Mouse (Mus musculus): ENCODE measurements around the gene Bgn. TPM values are rescaled to one million over a fixed set of nuclear protein-coding genes. Genes with fewer than 3 reads are reported as not detected.
"Not testable (repeated sequence)": the region's sequence is repeated elsewhere in the genome, so short reads cannot be mapped to it uniquely, and the experiment has no call there.

Bgn gene
- polyA plus RNA-seq, 1 experiment: 14.2 TPM

- DNase-seq: no peak
- H3K27ac ChIP-seq (ENCODE audit: insufficient read depth, low read length): no peak overlapping the region
- TF ChIP-seq POLR2A (IDR thresholded peaks at IDR 0.05; ENCODE audit: borderline replicate concordance, insufficient read depth, low read length) (no peak), CTCF (IDR thresholded peaks at IDR 0.05; ENCODE audit: borderline replicate concordance, insufficient read depth, low read depth, low read length) (no peak)
- 63% methylated on average over 3 of the region's 3 CpGs for WGBS
- H3K4me3 ChIP-seq (replicated peaks; ENCODE audit: insufficient read depth, low read depth, low read length): no peak overlapping the region
- no peaks in the 10 kb centered on the region for H3K27me3 ChIP-seq (ENCODE audit: control insufficient read depth, insufficient read depth, low read length)
- no peaks in the 10 kb centered on the region for H3K4me1 ChIP-seq (ENCODE audit: control insufficient read depth, insufficient read depth, low read length)
Measured at GRCm38 (mm10) chrX:73490804-73491203, 7.4 kb downstream of the Bgn start.

- WGBS: 2% methylated on average over 2 of the region's 2 CpGs
- not testable (repeated sequence) for H3K4me1 ChIP-seq (ENCODE audit: control insufficient read depth, insufficient read depth, low read length); H3K4me3 ChIP-seq (replicated peaks; ENCODE audit: insufficient read depth, low read depth, low read length); H3K27ac ChIP-seq (ENCODE audit: insufficient read depth, low read length); H3K27me3 ChIP-seq (ENCODE audit: control insufficient read depth, insufficient read depth, low read length)
- peak; percentile 52 to 71 for DNase-seq
- peak; percentile 63; the same call in 1 of the 2 replicates for TF ChIP-seq CTCF (IDR thresholded peaks at IDR 0.05; ENCODE audit: borderline replicate concordance, insufficient read depth, low read depth, low read length)
Measured at GRCm38 (mm10) chrX:73493567-73493966, 10.2 kb downstream of the Bgn start.

- Histone ChIP-seq H3K27ac (ENCODE audit: insufficient read depth, low read length) (no peak overlapping the region), H3K4me1 (ENCODE audit: control insufficient read depth, insufficient read depth, low read length) (peaks cover 3% of the 10 kb centered on the region), H3K4me3 (replicated peaks; ENCODE audit: insufficient read depth, low read depth, low read length) (no peak overlapping the region), H3K27me3 (ENCODE audit: control insufficient read depth, insufficient read depth, low read length) (no peaks in the 10 kb centered on the region)
- TF ChIP-seq CTCF (IDR thresholded peaks at IDR 0.05; ENCODE audit: borderline replicate concordance, insufficient read depth, low read depth, low read length) (no peak), POLR2A (IDR thresholded peaks at IDR 0.05; ENCODE audit: borderline replicate concordance, insufficient read depth, low read length) (no peak)
- WGBS: 41% methylated on average over 4 of the region's 4 CpGs
- no peak for DNase-seq
Measured at GRCm38 (mm10) chrX:73496746-73497145, 13.3 kb downstream of the Bgn start.

- TF ChIP-seq POLR2A (IDR thresholded peaks at IDR 0.05; ENCODE audit: borderline replicate concordance, insufficient read depth, low read length): peak; percentile 21; the same call in 1 of the 2 replicates
- no peak for TF ChIP-seq CTCF (IDR thresholded peaks at IDR 0.05; ENCODE audit: borderline replicate concordance, insufficient read depth, low read depth, low read length)
Measured at GRCm38 (mm10) chrX:73505130-73505735, 21.8 kb downstream of the Bgn start.

GRCm38 (mm10) chrX:73506577-73506976 lies 23.2 kb downstream of the Bgn start:
- DNase-seq: peak; percentile 95 to 96
- WGBS: 10% methylated on average over 4 of the region's 4 CpGs

More at GRCm38 (mm10) chrX:73505130-73505735, 21.8 kb downstream of the Bgn start:
- peak; percentile 60 to 71 for DNase-seq
- Histone ChIP-seq H3K27ac (ENCODE audit: insufficient read depth, low read length) (peak overlapping the region; percentile 99), H3K27me3 (ENCODE audit: control insufficient read depth, insufficient read depth, low read length) (no peaks in the 10 kb centered on the region), H3K4me3 (replicated peaks; ENCODE audit: insufficient read depth, low read depth, low read length) (peak overlapping the region; percentile 86), H3K4me1 (ENCODE audit: control insufficient read depth, insufficient read depth, low read length) (peaks cover 11% of the 10 kb centered on the region)
- WGBS: 19% methylated on average over 5 of the region's 5 CpGs

GRCm38 (mm10) chrX:73509209-73509608 lies 25.8 kb downstream of the Bgn start:
- no peak overlapping the region for H3K4me3 ChIP-seq (replicated peaks; ENCODE audit: insufficient read depth, low read depth, low read length)
- TF ChIP-seq CTCF (IDR thresholded peaks at IDR 0.05; ENCODE audit: borderline replicate concordance, insufficient read depth, low read depth, low read length) (no peak), POLR2A (IDR thresholded peaks at IDR 0.05; ENCODE audit: borderline replicate concordance, insufficient read depth, low read length) (no peak)
- no peak overlapping the region; the same call in 1 of the 2 replicates for H3K27ac ChIP-seq (ENCODE audit: insufficient read depth, low read length)
- H3K4me1 ChIP-seq (ENCODE audit: control insufficient read depth, insufficient read depth, low read length): peaks cover 30% of the 10 kb centered on the region
- WGBS: 17% methylated on average over 3 of the region's 3 CpGs
- no peaks in the 10 kb centered on the region for H3K27me3 ChIP-seq (ENCODE audit: control insufficient read depth, insufficient read depth, low read length)
- DNase-seq: peak in 1 of 2 experiments; percentile 58

More at GRCm38 (mm10) chrX:73506577-73506976, 23.2 kb downstream of the Bgn start:
- Histone ChIP-seq H3K4me1 (ENCODE audit: control insufficient read depth, insufficient read depth, low read length) (peaks cover 17% of the 10 kb centered on the region), H3K27ac (ENCODE audit: insufficient read depth, low read length) (peak overlapping the region; percentile 99), H3K4me3 (replicated peaks; ENCODE audit: insufficient read depth, low read depth, low read length) (peak overlapping the region; percentile 18), H3K27me3 (ENCODE audit: control insufficient read depth, insufficient read depth, low read length) (no peaks in the 10 kb centered on the region)
- no peak for TF ChIP-seq CTCF (IDR thresholded peaks at IDR 0.05; ENCODE audit: borderline replicate concordance, insufficient read depth, low read depth, low read length)
- peak; percentile 52; the same call in 1 of the 2 replicates for TF ChIP-seq POLR2A (IDR thresholded peaks at IDR 0.05; ENCODE audit: borderline replicate concordance, insufficient read depth, low read length)

GRCm38 (mm10) chrX:73512904-73513303 lies 29.5 kb downstream of the Bgn start:
- Histone ChIP-seq H3K27ac (ENCODE audit: insufficient read depth, low read length) (peak overlapping the region; percentile 79), H3K27me3 (ENCODE audit: control insufficient read depth, insufficient read depth, low read length) (no peaks in the 10 kb centered on the region), H3K4me1 (ENCODE audit: control insufficient read depth, insufficient read depth, low read length) (peaks cover 37% of the 10 kb centered on the region), H3K4me3 (replicated peaks; ENCODE audit: insufficient read depth, low read depth, low read length) (no peak overlapping the region)
- 2% methylated on average over 3 of the region's 3 CpGs for WGBS
- TF ChIP-seq CTCF (IDR thresholded peaks at IDR 0.05; ENCODE audit: borderline replicate concordance, insufficient read depth, low read depth, low read length) (no peak), POLR2A (IDR thresholded peaks at IDR 0.05; ENCODE audit: borderline replicate concordance, insufficient read depth, low read length) (no peak)
- peak in 1 of 2 experiments; percentile 51 for DNase-seq

- TF ChIP-seq CTCF (IDR thresholded peaks at IDR 0.05; ENCODE audit: borderline replicate concordance, insufficient read depth, low read depth, low read length) (no peak), POLR2A (IDR thresholded peaks at IDR 0.05; ENCODE audit: borderline replicate concordance, insufficient read depth, low read length) (no peak)
- WGBS: 37% methylated on average over 4 of the region's 4 CpGs
- Histone ChIP-seq H3K27me3 (ENCODE audit: control insufficient read depth, insufficient read depth, low read length) (no peaks in the 10 kb centered on the region), H3K4me3 (replicated peaks; ENCODE audit: insufficient read depth, low read depth, low read length) (no peak overlapping the region), H3K27ac (ENCODE audit: insufficient read depth, low read length) (peak overlapping the region; percentile 63), H3K4me1 (ENCODE audit: control insufficient read depth, insufficient read depth, low read length) (peaks cover 38% of the 10 kb centered on the region)
- no peak for DNase-seq
Measured at GRCm38 (mm10) chrX:73516556-73516955, 33.2 kb downstream of the Bgn start.

All from cerebellum, adult 2 months (tissue).